Mouse (Mus musculus) liver, postnatal 0 days (tissue): ENCODE measurements around the gene Eml1. TPM values are rescaled to one million over a fixed set of nuclear protein-coding genes. Genes with fewer than 3 reads are reported as not detected.
A peak's percentile ranks its signal among the peaks of the same experiment; 100 is the strongest.

ENCODE experiments used
- ATAC-seq: fragments of 200-750 bp; cut with Nextera tagmentation; 2 replicates; pipeline ENCODE4 v1.8.0; 2017; ENCODE audit warnings: mild to moderate bottlenecking, moderate library complexity
- DNase-seq: peaks from one replicate; pipeline ENCODE4 v3.0.0-alpha.2; 2016
- H3K27ac ChIP-seq: fragments of 300-500 bp; sonication (generic); 2 replicates; pipeline ENCODE4 v1.5.1; 2014; ENCODE audit warnings: antibody characterized with exemption, moderate library complexity, mild to moderate bottlenecking, low read depth
- H3K27me3 ChIP-seq: fragments of 300-500 bp; sonication (generic); 2 replicates; pipeline ENCODE4 v1.6.1; 2014; ENCODE audit warnings: low read length, control low read depth, mixed read lengths; ENCODE audit not compliant: insufficient read depth
- H3K36me3 ChIP-seq: fragments of 300-500 bp; sonication (generic); replicated peaks from 2 replicates; pipeline ENCODE4 v1.6.1; 2014; ENCODE audit warnings: mild to moderate bottlenecking, control low read depth, low read length, moderate library complexity, mixed read lengths; ENCODE audit not compliant: insufficient read depth
- H3K4me1 ChIP-seq: fragments of 300-500 bp; sonication (generic); 2 replicates; pipeline ENCODE4 v1.6.1; 2014; ENCODE audit warnings: antibody characterized with exemption, mild to moderate bottlenecking, control low read depth; ENCODE audit not compliant: insufficient read depth
- H3K4me2 ChIP-seq: fragments of 300-500 bp; sonication (generic); 2 replicates; pipeline ENCODE4 v1.6.1; 2014; ENCODE audit warnings: low read depth, mild to moderate bottlenecking, low read length, moderate library complexity, mixed read lengths
- H3K4me3 ChIP-seq: fragments of 300-500 bp; sonication (generic); 2 replicates; pipeline ENCODE4 v1.5.1; 2014; ENCODE audit warnings: low read depth, low read length
- H3K9ac ChIP-seq: fragments of 300-500 bp; sonication (generic); replicated peaks from 2 replicates; pipeline ENCODE4 v1.6.1; 2014; ENCODE audit warnings: mild to moderate bottlenecking, moderate library complexity
- H3K9me3 ChIP-seq: fragments of 300-500 bp; sonication (generic); 2 replicates; pipeline ENCODE4 v1.6.1; 2016; ENCODE audit warnings: mild to moderate bottlenecking, control low read depth, low read length, mixed read lengths
- CTCF ChIP-seq: sonication (generic); IDR thresholded peaks from 2 replicates; pipeline ENCODE4 v1.5.1; 2016; ENCODE audit warnings: antibody characterized with exemption, low read depth
- EP300 ChIP-seq: IDR thresholded peaks from 2 replicates; pipeline ENCODE4 v1.6.1; 2016; ENCODE audit warnings: antibody characterized with exemption, low read depth, mild to moderate bottlenecking
- WGBS: fragments of 180-500 bp; shearing (Covaris S2); extraction: QIAGEN DNeasy Blood & Tissue Kit; methylation state at CpG from one replicate; pipeline ENCODE4 v1.1.7; 2014; ENCODE audit not compliant: insufficient replicate concordance; 5-methylcytosine and 5-hydroxymethylcytosine counted together
- polyA plus RNA-seq: library from polyadenylated mRNA; unstranded; fragments of >200 nt; fragmentation: Nextera tagmentation; extraction: Ambion mirVana; gene quantifications from 2 replicates; pipeline ENCODE4 v1.2.1, GENCODE M21; 2015

Gene Eml1
- polyA plus RNA-seq, 1 experiment from 2014 or later = 4.6 TPM

DNA sequence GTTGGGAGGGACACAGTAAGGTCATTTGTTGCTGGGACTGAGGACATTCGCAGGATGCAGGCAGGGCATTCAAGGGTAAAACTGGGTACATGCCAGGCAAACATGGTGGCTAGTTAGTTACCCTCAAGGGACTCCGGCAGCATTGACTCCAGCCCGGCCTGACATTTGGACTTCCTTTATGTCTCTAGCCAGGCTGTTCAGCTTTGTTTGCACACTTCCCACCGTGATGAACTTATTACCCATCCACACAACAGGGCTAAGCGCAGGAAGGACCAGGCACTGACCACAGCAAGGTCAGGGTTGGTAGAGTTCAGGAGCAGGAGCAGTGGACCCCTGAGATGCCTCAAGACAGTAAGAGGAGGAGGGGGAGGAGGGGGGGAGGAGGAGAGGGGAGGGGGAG is 1.8 kb upstream of the Eml1 start:
- no peak overlapping the region for H3K4me2 ChIP-seq
- H3K9ac ChIP-seq = no peak overlapping the region
- no peaks in the 10 kb centered on the region for H3K36me3 ChIP-seq
- DNase-seq = no peak
- 47% methylated on average over 5 of the region's 5 CpGs for WGBS
- H3K27me3 ChIP-seq = no peaks in the 10 kb centered on the region
- H3K4me3 ChIP-seq = no peak overlapping the region
- H3K9me3 ChIP-seq = no peaks in the 10 kb centered on the region
- no peaks in the 10 kb centered on the region for H3K4me1 ChIP-seq
- no peak for ATAC-seq
- TF ChIP-seq CTCF (no peak), EP300 (no peak)
- H3K27ac ChIP-seq = no peak overlapping the region

DNA sequence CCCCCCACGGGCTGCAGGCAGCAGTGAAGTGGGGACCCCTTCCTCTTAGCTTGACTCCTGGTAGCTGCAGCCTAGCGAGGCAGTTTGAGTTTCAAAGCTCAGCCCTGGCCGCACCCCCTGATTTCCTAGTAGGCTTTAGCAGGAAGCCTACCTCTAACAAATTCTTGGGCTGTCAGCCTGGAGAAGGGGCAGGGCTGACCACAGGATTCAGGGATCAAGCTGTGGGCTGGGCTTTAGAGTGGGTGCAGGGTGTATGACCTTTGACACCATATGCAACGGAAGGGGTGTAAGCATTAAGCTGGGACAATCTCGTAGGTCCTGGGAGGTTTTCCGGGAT is 640 bp downstream of the Eml1 start:
- Histone ChIP-seq H3K9me3 (no peaks in the 10 kb centered on the region), H3K36me3 (no peaks in the 10 kb centered on the region), H3K4me3 (no peak overlapping the region), H3K9ac (no peak overlapping the region), H3K27ac (no peak overlapping the region), H3K4me2 (0 out of 2 replicates have a peak overlapping the region, but pooled peaks have one; percentile 13), H3K4me1 (no peaks in the 10 kb centered on the region), H3K27me3 (no peaks in the 10 kb centered on the region)
- no peak for DNase-seq
- WGBS = 50% methylated on average over 6 of the region's 6 CpGs
- no peak for ATAC-seq
- no peak for TF ChIP-seq CTCF
- TF ChIP-seq EP300 = no peak

DNA sequence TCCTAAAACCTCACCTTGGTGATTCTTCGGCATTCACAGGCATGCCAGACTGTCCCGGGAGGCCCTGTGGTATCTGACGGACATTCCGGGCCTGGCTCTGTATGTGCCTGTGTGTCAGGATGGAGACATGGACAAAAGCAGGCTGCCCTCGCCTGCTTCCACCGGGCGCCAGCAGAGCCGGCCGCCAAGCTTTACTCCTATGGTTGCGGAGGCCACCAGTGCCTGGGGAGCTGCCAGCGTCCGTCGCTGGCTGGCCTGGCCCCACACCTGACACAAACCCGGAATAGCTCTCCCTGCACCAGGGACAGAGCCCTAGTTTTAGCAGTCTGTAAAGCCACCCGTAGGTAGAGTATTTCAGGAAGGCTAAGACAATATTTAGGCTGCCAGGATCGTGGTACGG is 1.5 kb downstream of the Eml1 start:
- TF ChIP-seq CTCF (no peak), EP300 (no peak)
- no peak overlapping the region for H3K4me3 ChIP-seq
- no peaks in the 10 kb centered on the region for H3K36me3 ChIP-seq
- H3K27ac ChIP-seq = no peak overlapping the region
- no peak overlapping the region for H3K9ac ChIP-seq
- no peaks in the 10 kb centered on the region for H3K4me1 ChIP-seq
- no peaks in the 10 kb centered on the region for H3K27me3 ChIP-seq
- DNase-seq (no peak), ATAC-seq (no peak)
- WGBS = 78% methylated on average over 17 of the region's 17 CpGs
- H3K9me3 ChIP-seq = no peaks in the 10 kb centered on the region
- no peak overlapping the region for H3K4me2 ChIP-seq

DNA sequence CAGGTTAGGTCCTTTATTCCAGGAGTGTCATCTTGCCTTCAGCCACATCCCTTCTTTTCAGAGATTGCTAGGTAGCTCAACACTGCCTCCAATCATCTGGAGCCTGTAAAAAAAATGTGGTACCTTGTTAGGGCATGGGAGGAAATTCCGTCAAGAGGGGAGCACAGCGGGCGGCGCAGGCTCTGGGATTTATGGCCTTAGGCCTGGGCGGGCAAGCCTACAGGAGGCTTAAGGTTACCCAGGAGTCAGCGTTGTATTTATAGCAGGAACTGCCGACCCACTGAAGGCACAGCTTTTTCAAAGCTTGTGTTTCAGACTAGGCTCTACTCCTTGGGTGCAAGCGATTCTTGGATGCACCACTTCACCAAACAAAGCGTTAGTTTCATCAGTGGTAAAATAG is 2.9 kb downstream of the Eml1 start:
- Histone ChIP-seq H3K4me3 (no peak overlapping the region), H3K9me3 (no peaks in the 10 kb centered on the region), H3K4me2 (no peak overlapping the region), H3K4me1 (no peaks in the 10 kb centered on the region), H3K27me3 (no peaks in the 10 kb centered on the region), H3K36me3 (no peaks in the 10 kb centered on the region), H3K9ac (no peak overlapping the region), H3K27ac (no peak overlapping the region)
- no peak for TF ChIP-seq CTCF
- no peak for TF ChIP-seq EP300
- 69% methylated on average over 9 of the region's 9 CpGs for WGBS
- DNase-seq (no peak), ATAC-seq (no peak)

DNA sequence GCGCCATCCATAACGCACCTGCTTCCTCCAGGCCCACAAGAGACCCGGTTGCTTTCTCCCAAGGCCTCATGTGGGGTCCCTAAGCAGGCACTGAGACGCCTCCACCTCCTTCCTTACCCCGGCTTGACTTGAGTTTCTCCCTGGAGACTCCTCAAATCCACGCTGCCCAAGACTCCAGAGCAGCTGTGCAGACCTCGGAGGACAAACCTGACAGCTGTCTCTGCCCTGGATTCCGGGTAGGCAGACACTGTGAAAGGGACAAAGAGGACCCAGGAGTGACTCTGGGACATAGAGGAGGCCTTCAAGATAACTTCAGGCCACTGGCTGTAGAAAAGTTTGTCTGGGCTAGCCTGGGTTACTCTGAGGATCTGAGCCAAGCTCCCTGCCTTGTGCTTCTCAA is 3.9 kb downstream of the Eml1 start:
- H3K9me3 ChIP-seq = no peaks in the 10 kb centered on the region
- no peak overlapping the region for H3K4me2 ChIP-seq
- no peaks in the 10 kb centered on the region for H3K27me3 ChIP-seq
- no peak overlapping the region for H3K27ac ChIP-seq
- no peak for ATAC-seq
- H3K36me3 ChIP-seq = no peaks in the 10 kb centered on the region
- no peaks in the 10 kb centered on the region for H3K4me1 ChIP-seq
- no peak overlapping the region for H3K9ac ChIP-seq
- H3K4me3 ChIP-seq = no peak overlapping the region
- no peak for DNase-seq
- no peak for TF ChIP-seq CTCF
- no peak for TF ChIP-seq EP300
- 70% methylated on average over 8 of the region's 8 CpGs for WGBS

DNA sequence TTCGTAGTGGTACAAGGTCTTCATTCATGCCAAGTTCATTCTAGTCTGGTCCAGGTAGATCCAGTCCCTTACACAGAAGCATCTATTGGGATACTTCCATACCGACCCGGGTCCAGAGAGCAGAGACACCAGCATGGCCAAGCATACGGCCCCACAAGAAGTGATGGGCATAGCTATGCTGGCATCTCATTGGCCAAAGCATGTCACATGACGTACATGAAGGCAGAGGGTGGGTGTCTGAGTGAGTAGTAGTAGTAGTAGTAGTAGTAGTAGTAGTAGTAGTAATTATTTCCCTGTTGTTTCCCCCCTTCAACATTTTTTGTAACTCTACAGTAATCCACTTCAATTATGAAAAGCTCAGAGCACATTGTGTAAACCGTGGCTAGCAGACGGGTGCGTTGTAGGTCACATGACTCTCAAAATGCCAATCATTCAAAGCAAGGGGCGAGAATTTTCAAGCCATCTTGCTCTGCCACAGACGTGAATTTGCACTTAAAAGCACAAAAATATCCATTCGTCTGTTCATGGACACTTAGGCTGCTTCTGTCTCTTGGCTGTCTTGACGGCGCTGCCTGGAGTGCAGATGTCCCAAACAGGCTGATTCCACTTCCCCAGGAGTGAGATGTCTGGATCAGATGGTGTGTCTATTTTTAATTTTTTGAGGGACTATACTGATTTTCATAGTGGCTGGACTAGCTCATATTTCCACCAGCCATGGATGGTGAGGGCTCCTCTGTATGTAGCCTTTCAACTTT is 7.8 kb downstream of the Eml1 start:
- no peaks in the 10 kb centered on the region for H3K36me3 ChIP-seq

More for the DNA sequence above, 7.8 kb downstream of the Eml1 start:
- no peaks in the 10 kb centered on the region for H3K9me3 ChIP-seq
- H3K27ac ChIP-seq = no peak overlapping the region
- DNase-seq = no peak
- TF ChIP-seq CTCF = no peak
- ATAC-seq = no peak
- H3K4me3 ChIP-seq = no peak overlapping the region
- H3K27me3 ChIP-seq = no peaks in the 10 kb centered on the region
- H3K4me1 ChIP-seq = no peaks in the 10 kb centered on the region
- 80% methylated on average over 13 of the region's 13 CpGs for WGBS
- H3K9ac ChIP-seq = no peak overlapping the region
- no peak overlapping the region for H3K4me2 ChIP-seq
